Mouse (Mus musculus) olfactory bulb, adult 2 months (tissue): ENCODE measurements around the gene Sdccag8.

ENCODE experiments used
- CTCF ChIP-seq: fragments of 200-500 bp; IDR thresholded peaks from 2 replicates; pipeline ENCODE4 v1.5.1; 2012; ENCODE audit warnings: low read depth, mild to moderate bottlenecking, low read length, moderate library complexity; ENCODE audit not compliant: insufficient read depth
- POLR2A ChIP-seq: fragments of 200-500 bp; IDR thresholded peaks from 2 replicates; pipeline ENCODE4 v1.6.1; 2012; ENCODE audit warnings: mild to moderate bottlenecking, low read depth, low read length, moderate library complexity; ENCODE audit not compliant: insufficient read depth

- TF ChIP-seq CTCF (no peak), POLR2A (no peak)
Measured at GRCm38 (mm10) chr1:177018750-177019149, 204.3 kb downstream of the Sdccag8 start.
